Mouse (Mus musculus) mesoderm, embryonic 11.5 days (tissue): ENCODE data around the gene Crip1.
A peak's percentile ranks its signal among the peaks of the same experiment; 100 is the strongest.

Source experiments
- DNase-seq: peaks from one replicate; pipeline ENCODE4 v3.0.0-alpha.2; 2012; ENCODE audit warnings: low read depth, low spot score

Gene Crip1

GRCm38 (mm10) chr12:113146112-113147057, at the start of gene Crip1:
TSS of gene Crip1 (plus strand) at chr12:113146316.
- DNase-seq: peak; percentile 84

GRCm38 (mm10) chr12:113097040-113097439, 49.1 kb upstream of the Crip1 start:
- no peak for DNase-seq

GRCm38 (mm10) chr12:113097749-113098281, 48.3 kb upstream of the Crip1 start, which contains the start of gene Mta1:
TSS of gene Mta1 (plus strand) at chr12:113098278.
- DNase-seq: peak; percentile 47

GRCm38 (mm10) chr12:113098530-113099151, 47.5 kb upstream of the Crip1 start:
- no peak for DNase-seq

- no peak for DNase-seq
Measured at GRCm38 (mm10) chr12:113099470-113100237, 46.5 kb upstream of the Crip1 start.

- no peak for DNase-seq
Measured at GRCm38 (mm10) chr12:113100448-113101076, 45.6 kb upstream of the Crip1 start.

GRCm38 (mm10) chr12:113101251-113101960, 44.7 kb upstream of the Crip1 start:
- no peak for DNase-seq

GRCm38 (mm10) chr12:113102461-113102860, 43.7 kb upstream of the Crip1 start:
- DNase-seq: peak; percentile 35

GRCm38 (mm10) chr12:113103846-113104451, 42.2 kb upstream of the Crip1 start:
- DNase-seq: no peak

GRCm38 (mm10) chr12:113106386-113106785, 39.7 kb upstream of the Crip1 start:
- DNase-seq: no peak

GRCm38 (mm10) chr12:113107431-113108124, 38.5 kb upstream of the Crip1 start:
- DNase-seq: no peak

- DNase-seq: no peak
Measured at GRCm38 (mm10) chr12:113108528-113109283, 37.4 kb upstream of the Crip1 start.

GRCm38 (mm10) chr12:113109801-113110200, 36.3 kb upstream of the Crip1 start:
- no peak for DNase-seq

GRCm38 (mm10) chr12:113114141-113114540, 32.0 kb upstream of the Crip1 start:
- no peak for DNase-seq

GRCm38 (mm10) chr12:113114856-113115538, 31.1 kb upstream of the Crip1 start:
- no peak for DNase-seq

GRCm38 (mm10) chr12:113119516-113120410, 26.4 kb upstream of the Crip1 start:
- peak; percentile 81 for DNase-seq

GRCm38 (mm10) chr12:113124726-113125125, 21.4 kb upstream of the Crip1 start:
- no peak for DNase-seq
